Mouse (Mus musculus): ENCODE measurements at regions not wholly inside any gene's neighbourhood (a gene's known extent, or its start where the extent isn't known, plus 50 kb on each side); places are given as distances from the start of the nearest gene placed in this dataset.

DNA sequence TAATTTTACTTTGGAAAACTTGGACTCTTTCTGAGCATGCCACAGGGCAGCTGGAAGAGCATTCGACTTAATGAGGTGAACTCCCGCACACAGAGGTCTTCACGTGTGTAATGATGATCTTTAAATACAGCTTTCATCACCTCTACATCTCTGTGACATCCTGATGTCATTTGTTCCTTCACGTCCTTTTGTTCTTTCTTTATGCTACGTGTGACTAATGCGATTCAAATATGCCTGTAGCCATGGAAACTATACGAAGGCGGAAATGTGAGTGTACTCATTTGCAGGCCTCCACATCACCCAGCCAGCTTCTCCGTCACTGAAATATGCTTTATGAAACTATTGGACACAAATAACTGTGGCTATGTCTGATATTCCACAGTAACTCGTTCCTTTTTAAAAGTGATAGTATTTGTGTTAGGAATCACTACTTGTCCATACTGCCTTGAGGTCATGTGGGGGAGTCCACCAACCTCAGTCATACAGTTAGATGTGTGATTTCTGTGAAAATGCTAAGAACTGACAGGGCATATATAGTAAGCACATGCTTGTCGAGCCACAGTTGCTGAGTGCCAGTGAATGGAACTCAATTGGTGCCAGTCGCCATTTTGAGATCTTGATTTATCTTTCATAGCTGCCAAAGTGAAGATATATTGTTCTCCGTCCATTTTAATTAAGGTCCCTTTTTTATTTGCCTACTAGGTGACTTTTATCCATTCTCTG is 145.9 kb downstream of the Plk2 start:
- TF ChIP-seq CTCF (IDR thresholded peaks at IDR 0.05; ENCODE audit: low read depth): no peak
- TF ChIP-seq EP300 (IDR thresholded peaks at IDR 0.05; ENCODE audit: low read depth): no peak
